Mouse (Mus musculus) lung, postnatal 25 days (tissue): ENCODE measurements around the gene Gm44503.
A peak's percentile ranks its signal among the peaks of the same experiment; 100 is the strongest.

Source experiments
- DNase-seq: peaks from one replicate; pipeline ENCODE4 v3.0.0; 2022; ENCODE audit warnings: low spot score

The Gm44503 gene

GRCm38 (mm10) chr9:72958521-72959450, at the start of gene Gm44503, which contains the start of gene Dyx1c1:
TSS of gene Gm44503 (plus strand) at chr9:72958852.
TSS of gene Dyx1c1 (plus strand) at chr9:72958785.
- peak; percentile 85 for DNase-seq

DNA sequence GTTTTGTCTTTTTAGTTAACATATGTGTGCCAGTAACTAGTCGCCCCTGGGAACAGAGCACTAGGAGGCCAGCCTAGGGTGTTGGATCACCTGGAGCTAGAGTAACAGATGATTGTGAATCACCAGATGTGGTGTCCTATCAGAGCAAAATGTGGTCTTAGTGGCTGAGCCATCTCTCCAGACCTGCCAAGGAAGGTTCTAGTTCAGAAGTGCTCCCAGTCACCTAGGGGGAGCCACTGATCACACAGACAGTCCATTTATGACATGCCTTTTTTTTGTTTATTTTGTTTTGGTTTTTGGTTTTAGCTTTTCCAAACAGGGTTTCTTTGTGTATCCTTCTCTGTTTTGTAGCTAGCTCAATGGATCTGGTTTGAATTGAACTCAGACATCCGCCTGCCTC, 47.3 kb upstream of the Gm44503 start:
- DNase-seq, result no peak

- DNase-seq, result no peak
Observed at GRCm38 (mm10) chr9:72913551-72913950, 45.1 kb upstream of the Gm44503 start.

GRCm38 (mm10) chr9:72915728-72916127, 42.9 kb upstream of the Gm44503 start:
- DNase-seq, result no peak

- DNase-seq, result no peak
Observed at GRCm38 (mm10) chr9:72923068-72923467, 35.6 kb upstream of the Gm44503 start.

- DNase-seq, result peak; percentile 16
Observed at GRCm38 (mm10) chr9:72925021-72925934, 33.4 kb upstream of the Gm44503 start, which contains the start of gene Pygo1. TSS of gene Pygo1 (plus strand) at chr9:72925645.

DNA sequence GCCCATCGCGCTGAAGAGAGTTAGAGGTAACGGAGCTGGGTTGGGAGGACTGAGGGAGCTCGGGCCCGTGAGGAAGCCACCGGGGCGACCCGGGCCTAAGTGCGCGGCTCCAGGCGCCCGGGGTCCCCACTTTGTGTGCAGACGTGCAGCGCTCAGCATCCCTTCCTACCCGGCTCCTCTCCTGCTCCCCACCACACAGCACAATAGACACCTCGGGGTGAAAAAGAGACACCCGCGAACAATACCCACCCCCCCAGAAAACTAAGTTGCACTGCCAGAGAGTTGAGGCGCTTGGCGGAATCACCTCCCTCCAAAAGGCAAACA, 32.8 kb upstream of the Gm44503 start:
- DNase-seq, result no peak

DNA sequence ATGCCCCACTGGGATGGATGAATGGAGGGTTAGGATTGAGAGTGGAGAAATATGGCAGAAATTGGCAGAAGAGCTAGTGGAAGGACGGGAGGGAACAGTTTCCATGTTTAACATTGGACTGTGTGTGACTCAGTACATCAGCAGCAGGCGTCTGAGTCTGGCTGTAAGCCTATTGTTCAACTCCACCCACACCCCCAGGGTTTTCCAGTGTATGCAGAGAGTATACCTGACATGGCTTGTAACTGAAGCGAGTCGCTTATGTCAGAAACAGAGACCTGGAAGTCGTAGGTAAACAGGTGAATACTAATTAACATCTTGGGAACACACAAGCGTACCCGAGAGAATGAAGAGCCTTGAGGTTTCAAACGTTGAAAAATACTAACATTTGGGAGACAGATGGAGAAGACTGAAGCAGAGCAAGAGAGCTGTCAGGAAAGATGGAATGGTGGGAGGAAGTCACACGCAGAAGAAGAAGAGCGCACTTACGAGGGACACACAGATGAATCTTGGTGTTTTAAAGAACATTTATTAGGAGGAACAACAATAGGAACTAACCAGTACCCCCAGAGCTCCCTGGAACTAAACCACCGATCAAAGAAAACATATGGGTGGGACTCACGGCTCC, 27.4 kb upstream of the Gm44503 start:
- DNase-seq, result no peak

GRCm38 (mm10) chr9:72935309-72935708, 23.3 kb upstream of the Gm44503 start:
- DNase-seq, result no peak

- peak; percentile 79 for DNase-seq
Observed at GRCm38 (mm10) chr9:72936301-72936700, 22.4 kb upstream of the Gm44503 start.

GRCm38 (mm10) chr9:72943424-72943823, 15.2 kb upstream of the Gm44503 start:
- no peak for DNase-seq

DNA sequence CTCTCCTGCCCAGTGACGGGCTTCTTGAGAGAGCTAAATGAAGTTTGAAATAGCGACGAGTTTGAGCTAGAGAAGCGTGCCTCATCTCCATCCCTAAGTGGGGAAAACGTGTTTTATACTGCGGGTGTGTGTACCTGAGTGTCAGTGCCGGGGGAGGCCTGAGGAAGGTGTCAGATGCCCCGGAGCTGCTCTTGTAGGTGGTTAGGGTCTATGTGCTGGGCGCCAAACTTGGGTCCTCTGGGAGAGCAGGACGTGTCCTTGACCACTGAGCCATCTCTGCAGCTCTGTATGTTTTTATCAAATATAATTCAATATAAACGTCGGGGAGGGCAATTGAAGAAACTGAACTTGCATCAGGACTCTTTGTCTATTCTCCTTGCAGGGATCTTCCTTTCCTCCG, 14.4 kb upstream of the Gm44503 start:
- DNase-seq, result no peak

DNA sequence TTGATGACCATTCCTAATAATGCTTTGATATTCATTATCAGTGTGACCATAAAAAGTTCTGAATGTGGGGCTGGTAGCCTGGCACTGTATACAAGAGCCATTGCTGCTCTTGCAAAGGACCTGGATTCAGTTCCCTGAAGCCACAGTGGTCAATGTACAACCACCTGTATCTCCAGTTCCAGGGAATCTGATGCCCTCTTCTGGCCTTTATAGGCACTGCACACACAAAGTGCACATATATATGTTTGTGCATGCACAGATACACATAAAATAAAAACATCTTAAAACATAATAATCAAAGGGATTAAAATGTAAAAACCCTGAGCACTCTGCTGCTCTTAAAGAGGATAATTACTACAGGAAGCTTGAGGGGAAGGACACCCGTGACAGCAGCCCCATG, 11.6 kb upstream of the Gm44503 start:
- no peak for DNase-seq

GRCm38 (mm10) chr9:72949572-72949971, 9.1 kb upstream of the Gm44503 start:
- no peak for DNase-seq

DNA sequence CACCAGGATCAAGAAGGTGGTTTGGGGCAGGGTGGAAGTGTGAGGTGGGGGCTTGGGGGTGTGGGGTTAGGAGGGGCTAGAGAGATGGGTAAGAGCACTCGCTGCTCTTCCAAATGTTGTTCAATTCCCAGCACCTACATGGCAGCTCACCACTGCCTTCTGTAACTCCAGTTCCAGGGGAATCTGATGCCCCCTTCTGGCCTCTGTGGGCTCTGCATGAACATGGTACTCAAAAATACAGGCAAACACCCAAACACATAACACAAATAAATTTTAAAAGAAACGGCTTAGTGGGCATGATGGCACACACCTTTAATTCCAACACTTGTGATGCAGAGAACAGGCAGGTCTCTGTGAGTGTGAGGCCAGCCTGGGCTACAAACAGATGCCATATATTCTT, 3.9 kb upstream of the Gm44503 start:
- no peak for DNase-seq

DNA sequence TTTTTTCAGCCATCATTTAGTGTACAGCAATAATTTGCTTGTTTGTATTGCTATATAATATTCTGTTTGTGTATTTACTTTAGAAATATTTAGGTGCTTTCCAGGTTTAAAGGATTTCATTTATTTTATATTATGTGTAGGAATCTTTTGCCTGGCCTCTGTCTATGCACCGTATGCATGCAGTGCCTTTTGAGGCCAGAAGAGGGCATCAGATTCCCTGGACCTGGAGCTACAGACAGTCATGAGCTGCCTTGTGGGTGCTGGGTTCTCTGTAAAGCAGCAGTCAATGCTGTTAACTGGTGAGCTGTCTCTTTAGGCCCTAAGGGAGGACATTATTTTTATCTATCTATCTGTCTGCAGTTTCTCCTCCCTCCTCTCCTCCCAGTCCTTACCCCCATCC, 3.1 kb upstream of the Gm44503 start:
- DNase-seq, result peak; percentile 57

DNA sequence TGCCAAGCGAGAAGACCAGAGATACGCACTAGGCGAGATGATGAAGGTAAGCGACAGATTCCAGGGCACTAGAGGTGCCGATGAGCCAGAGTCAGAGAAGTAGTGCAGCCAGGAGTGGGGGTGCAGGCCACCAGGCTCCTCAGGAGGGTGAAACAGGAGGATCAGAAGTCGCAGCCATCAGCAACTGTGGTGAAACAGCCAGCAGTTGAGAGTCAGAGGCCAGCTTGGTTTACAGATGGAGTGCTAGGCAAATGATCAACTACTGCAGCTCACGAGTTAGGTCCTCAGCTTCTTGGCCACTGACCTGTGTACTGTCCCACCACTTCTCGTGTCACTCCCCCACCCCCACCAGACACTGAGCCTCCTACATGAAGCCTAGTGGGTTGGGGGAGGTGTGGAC, 2.7 kb downstream of the Gm44503 start:
- DNase-seq, result no peak

DNA sequence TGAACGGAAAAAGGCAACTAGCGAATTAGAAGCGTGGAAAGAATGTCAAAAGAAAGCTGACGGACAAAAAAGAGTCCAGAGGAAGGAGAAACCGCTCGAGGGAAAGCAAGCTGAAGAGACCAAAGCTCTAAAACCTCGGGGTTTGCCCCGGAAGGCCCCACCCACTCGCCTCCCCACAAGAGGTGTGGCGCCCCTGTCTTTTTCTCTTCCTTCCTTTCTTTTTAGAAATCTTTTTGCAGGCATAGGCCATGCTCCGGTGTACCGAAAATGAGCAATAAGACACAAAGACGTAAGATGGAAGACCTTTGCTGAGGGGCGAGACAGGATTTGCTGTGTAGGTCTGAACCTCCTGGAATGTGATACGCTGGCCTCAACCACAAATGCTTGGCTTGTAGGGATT, 3.3 kb downstream of the Gm44503 start:
- peak; percentile 39 for DNase-seq

DNA sequence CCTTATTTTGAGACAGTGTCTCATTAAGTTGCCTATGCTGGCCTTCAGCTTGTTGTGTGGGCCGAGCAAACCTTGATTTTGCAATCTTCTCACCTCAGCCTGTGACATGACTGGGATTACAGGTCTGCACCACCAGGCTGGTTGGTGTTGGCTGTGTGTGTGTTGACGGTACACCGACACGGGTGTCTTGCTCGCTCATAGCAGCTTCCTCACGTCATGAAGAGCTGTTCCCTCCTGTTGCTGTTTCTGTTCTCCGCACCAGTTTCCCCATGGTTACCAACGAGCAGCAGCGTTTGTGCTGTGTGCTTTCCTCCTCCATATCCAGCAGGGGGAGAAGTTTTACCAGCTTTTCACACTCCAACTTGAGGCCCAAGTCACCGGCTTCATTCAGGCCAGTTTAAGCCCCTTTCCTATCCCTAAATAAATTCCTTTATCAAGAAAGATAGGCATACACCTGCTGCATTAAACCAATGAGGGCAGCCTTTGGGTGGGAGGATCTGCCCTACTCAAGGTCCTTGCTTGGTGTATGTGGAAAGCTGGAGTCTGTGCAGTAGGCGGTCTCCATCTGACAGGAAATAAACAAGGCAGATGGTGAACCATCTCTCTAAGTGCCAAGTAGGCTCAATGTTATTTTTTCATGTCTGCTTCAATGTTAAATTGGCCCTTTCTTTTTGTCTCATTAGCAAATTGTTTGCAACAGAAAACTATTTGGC, 9.9 kb downstream of the Gm44503 start:
- peak; percentile 72 for DNase-seq

DNA sequence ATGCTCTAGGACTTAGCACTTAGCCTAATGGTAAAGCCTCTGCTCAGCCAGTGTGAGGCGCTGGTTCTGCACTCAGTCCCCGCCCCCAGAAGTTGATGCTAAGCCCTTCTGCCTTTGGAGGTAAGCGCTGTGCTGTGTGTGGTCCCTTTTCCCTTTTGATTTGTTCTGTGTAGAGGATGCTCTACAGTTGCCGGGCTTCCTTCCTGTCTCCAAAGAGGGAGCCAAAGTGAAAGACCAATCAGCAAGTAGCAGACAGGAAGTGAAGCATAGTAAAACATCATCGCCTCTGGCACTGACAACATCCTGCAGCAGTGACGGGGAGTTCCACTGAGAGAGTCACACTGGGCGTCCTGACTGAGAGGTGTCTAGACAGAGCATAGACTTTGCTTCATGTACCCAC, 11.2 kb downstream of the Gm44503 start:
- DNase-seq, result peak; percentile 43

DNA sequence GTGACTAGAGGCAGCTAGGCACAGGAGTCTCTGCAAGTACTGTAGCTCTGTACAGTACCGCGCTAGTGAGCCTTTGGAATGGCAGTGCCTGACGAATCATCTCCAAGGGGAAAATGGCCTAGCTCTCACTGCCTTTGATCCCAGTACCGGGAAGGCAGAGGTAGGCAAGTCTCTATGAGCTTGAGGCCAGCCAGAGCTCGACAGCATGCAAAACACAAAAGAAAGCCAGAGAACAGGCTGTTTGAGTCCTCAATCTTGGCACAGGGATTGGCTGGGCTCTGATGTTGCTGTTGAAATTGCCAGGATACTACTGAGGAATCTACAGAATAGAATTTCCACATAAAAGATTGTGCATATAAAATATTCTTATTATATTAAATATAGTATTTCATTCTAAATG, 13.8 kb downstream of the Gm44503 start:
- no peak for DNase-seq

- DNase-seq, result no peak
Observed at GRCm38 (mm10) chr9:72972984-72973383, 14.3 kb downstream of the Gm44503 start.
